Mouse (Mus musculus): ENCODE measurements around the gene Gstcd. TPM values are rescaled to one million over a fixed set of nuclear protein-coding genes. Genes with fewer than 3 reads are reported as not detected.

Gene Gstcd
- polyA plus RNA-seq, 1 experiment, result 2.2 TPM

GRCm38 (mm10) chr3:133092274-133092853 lies 531 bp upstream of the Gstcd start:
- Histone ChIP-seq H3K36me3 (ENCODE audit: control insufficient read depth, insufficient read depth, low read length) (peaks cover under 1% of the 10 kb centered on the region; the same call in 1 of the 2 replicates), H3K4me3 (ENCODE audit: low read depth, low read length) (peak overlapping the region; percentile 91), H3K27ac (ENCODE audit: insufficient read depth, low read depth, low read length) (peak overlapping the region; percentile 89), H3K27me3 (ENCODE audit: control insufficient read depth, insufficient read depth, low read length) (no peaks in the 10 kb centered on the region), H3K4me1 (ENCODE audit: control insufficient read depth, insufficient read depth, insufficient read length, low read length) (0 out of 2 replicates have a peak, but pooled peaks cover 2% of the 10 kb centered on the region)
- under 1% methylated on average over 7 of the region's 7 CpGs for WGBS
- no peak for TF ChIP-seq POLR2A (IDR thresholded peaks at IDR 0.05; ENCODE audit: low read depth, low read length)
- TF ChIP-seq CTCF (IDR thresholded peaks at IDR 0.05; ENCODE audit: extremely low read depth, insufficient read length, insufficient replicate concordance, low read depth, low read length), result no peak

- WGBS, result under 1% methylated on average over 44 of the region's 44 CpGs
- H3K27ac ChIP-seq (ENCODE audit: insufficient read depth, low read depth, low read length), result peak overlapping the region; percentile 62; the same call in 1 of the 2 replicates
- TF ChIP-seq CTCF (IDR thresholded peaks at IDR 0.05; ENCODE audit: extremely low read depth, insufficient read length, insufficient replicate concordance, low read depth, low read length), result no peak
- no peak for TF ChIP-seq POLR2A (IDR thresholded peaks at IDR 0.05; ENCODE audit: low read depth, low read length)
These were observed 641 bp downstream of the Gstcd start for GRCm38 (mm10) chr3:133091121-133091663.

DNA sequence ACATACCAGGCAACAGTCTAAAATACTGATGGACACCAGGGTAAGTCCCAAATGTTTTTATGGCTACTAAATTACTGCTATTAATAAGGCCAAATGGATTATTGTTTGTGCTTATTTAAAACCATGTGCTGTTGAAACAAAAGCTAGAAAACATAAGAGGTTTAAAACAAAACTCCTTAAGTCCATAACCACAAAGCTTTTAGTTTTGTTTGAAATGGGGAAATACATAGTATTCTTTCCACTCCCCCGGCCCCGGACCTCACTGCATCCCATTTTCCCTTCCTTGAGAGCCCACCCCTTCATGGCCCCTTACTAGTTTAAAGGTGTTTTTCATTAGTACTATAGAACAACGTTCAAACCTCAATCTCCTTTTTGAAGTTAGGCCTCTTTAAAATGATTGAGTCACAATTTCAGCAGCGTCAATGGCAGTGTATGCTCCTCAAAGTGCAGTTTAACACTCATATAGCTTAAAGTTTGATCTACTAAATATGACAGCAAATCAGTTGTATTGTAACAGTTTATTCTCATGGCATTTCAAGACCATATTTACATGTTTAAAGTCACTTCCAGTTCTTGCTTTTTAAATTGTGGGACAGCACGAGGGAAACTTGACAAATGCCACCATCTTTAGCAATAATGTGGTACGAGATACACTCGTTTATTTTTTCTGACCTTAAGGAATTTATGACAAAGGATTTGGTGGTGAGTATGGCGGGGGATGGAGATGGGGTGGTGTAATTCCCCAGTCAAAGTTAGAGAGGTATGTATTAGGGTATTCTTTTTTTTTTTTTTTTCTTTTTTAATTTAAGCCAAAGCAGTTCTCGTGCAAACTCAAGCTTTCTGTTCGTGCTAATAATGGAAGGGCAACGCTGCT lies 1.3 kb downstream of the Gstcd start:
- 6% methylated on average over 11 of the region's 11 CpGs for WGBS
- no peak for TF ChIP-seq POLR2A (IDR thresholded peaks at IDR 0.05; ENCODE audit: low read depth, low read length)
- TF ChIP-seq CTCF (IDR thresholded peaks at IDR 0.05; ENCODE audit: extremely low read depth, insufficient read length, insufficient replicate concordance, low read depth, low read length), result no peak
- no peaks in the 10 kb centered on the region for H3K27me3 ChIP-seq (ENCODE audit: control insufficient read depth, insufficient read depth, low read length)
- no peak overlapping the region for H3K27ac ChIP-seq (ENCODE audit: insufficient read depth, low read depth, low read length)
- H3K4me3 ChIP-seq (ENCODE audit: low read depth, low read length), result peak overlapping the region; percentile 91; the same call in 1 of the 2 replicates
- no peaks in the 10 kb centered on the region for H3K36me3 ChIP-seq (ENCODE audit: control insufficient read depth, insufficient read depth, low read length)
- 0 out of 2 replicates have a peak, but pooled peaks cover 2% of the 10 kb centered on the region for H3K4me1 ChIP-seq (ENCODE audit: control insufficient read depth, insufficient read depth, insufficient read length, low read length)

More at GRCm38 (mm10) chr3:133091121-133091663, 641 bp downstream of the Gstcd start:
- Histone ChIP-seq H3K4me3 (ENCODE audit: low read depth, low read length) (peak overlapping the region; percentile 91), H3K27me3 (ENCODE audit: control insufficient read depth, insufficient read depth, low read length) (no peaks in the 10 kb centered on the region), H3K4me1 (ENCODE audit: control insufficient read depth, insufficient read depth, insufficient read length, low read length) (0 out of 2 replicates have a peak, but pooled peaks cover 2% of the 10 kb centered on the region), H3K36me3 (ENCODE audit: control insufficient read depth, insufficient read depth, low read length) (no peaks in the 10 kb centered on the region; the same call in 1 of the 2 replicates)

DNA sequence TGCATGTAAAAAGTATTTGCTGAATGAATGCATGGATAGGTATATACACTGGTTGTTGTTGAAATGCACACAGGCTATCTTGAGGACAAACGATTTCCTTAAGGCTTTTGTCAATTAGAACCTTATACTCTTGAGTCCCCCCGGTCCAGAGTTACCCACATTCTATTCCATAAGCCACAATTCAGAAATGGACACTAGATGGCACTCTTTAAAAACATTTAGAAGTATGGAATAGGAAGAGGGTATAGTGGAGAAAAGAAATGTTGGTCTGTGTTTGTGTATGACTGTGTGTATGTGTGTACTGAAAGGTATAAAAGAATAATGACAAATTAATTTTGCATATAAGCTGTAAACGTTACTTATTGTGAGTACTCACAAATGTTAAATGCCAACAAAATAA lies 6.0 kb downstream of the Gstcd start:
- TF ChIP-seq POLR2A (IDR thresholded peaks at IDR 0.05; ENCODE audit: low read depth, low read length) (no peak), CTCF (IDR thresholded peaks at IDR 0.05; ENCODE audit: extremely low read depth, insufficient read length, insufficient replicate concordance, low read depth, low read length) (no peak)
- Histone ChIP-seq H3K4me3 (ENCODE audit: low read depth, low read length) (no peak overlapping the region), H3K27ac (ENCODE audit: insufficient read depth, low read depth, low read length) (no peak overlapping the region), H3K4me1 (ENCODE audit: control insufficient read depth, insufficient read depth, insufficient read length, low read length) (no peaks in the 10 kb centered on the region), H3K27me3 (ENCODE audit: control insufficient read depth, insufficient read depth, low read length) (no peaks in the 10 kb centered on the region), H3K36me3 (ENCODE audit: control insufficient read depth, insufficient read depth, low read length) (peaks cover 14% of the 10 kb centered on the region)
- 36% methylated on average over 3 of the region's 3 CpGs for WGBS

DNA sequence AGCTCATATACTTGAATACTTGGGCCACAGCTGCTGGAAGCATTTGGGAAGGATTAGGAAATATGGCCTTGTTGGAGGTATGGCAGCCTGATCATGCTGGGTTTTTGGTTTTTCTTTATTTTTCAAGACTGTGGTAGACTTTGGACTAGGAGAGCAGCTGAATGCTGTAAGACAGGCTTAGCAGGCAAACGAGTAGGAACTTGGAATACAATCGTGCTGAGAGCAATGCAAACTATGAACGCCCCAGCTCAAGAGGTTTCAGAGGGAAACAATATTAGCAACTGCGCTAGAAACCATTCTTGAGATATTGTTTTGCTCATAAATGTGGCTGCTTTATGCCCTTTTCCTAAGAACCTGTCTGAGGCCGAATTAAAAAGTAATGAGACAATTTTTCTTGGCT lies 9.1 kb downstream of the Gstcd start:
- H3K36me3 ChIP-seq (ENCODE audit: control insufficient read depth, insufficient read depth, low read length), result peaks cover 17% of the 10 kb centered on the region
- H3K27ac ChIP-seq (ENCODE audit: insufficient read depth, low read depth, low read length), result no peak overlapping the region
- no peaks in the 10 kb centered on the region for H3K27me3 ChIP-seq (ENCODE audit: control insufficient read depth, insufficient read depth, low read length)
- no peak for TF ChIP-seq CTCF (IDR thresholded peaks at IDR 0.05; ENCODE audit: extremely low read depth, insufficient read length, insufficient replicate concordance, low read depth, low read length)
- no peak for TF ChIP-seq POLR2A (IDR thresholded peaks at IDR 0.05; ENCODE audit: low read depth, low read length)
- H3K4me3 ChIP-seq (ENCODE audit: low read depth, low read length), result no peak overlapping the region
- H3K4me1 ChIP-seq (ENCODE audit: control insufficient read depth, insufficient read depth, insufficient read length, low read length), result no peaks in the 10 kb centered on the region
- 78% methylated on average over 5 of the region's 5 CpGs for WGBS

- Histone ChIP-seq H3K4me1 (ENCODE audit: control insufficient read depth, insufficient read depth, insufficient read length, low read length) (no peaks in the 10 kb centered on the region), H3K4me3 (ENCODE audit: low read depth, low read length) (no peak overlapping the region), H3K27ac (ENCODE audit: insufficient read depth, low read depth, low read length) (no peak overlapping the region), H3K27me3 (ENCODE audit: control insufficient read depth, insufficient read depth, low read length) (no peaks in the 10 kb centered on the region), H3K36me3 (ENCODE audit: control insufficient read depth, insufficient read depth, low read length) (peaks cover 5% of the 10 kb centered on the region)
- no peak for TF ChIP-seq CTCF (IDR thresholded peaks at IDR 0.05; ENCODE audit: extremely low read depth, insufficient read length, insufficient replicate concordance, low read depth, low read length)
- TF ChIP-seq POLR2A (IDR thresholded peaks at IDR 0.05; ENCODE audit: low read depth, low read length), result no peak
- 87% methylated on average over 10 of the region's 10 CpGs for WGBS
These were observed 16.3 kb downstream of the Gstcd start for GRCm38 (mm10) chr3:133075560-133075959.

- no peaks in the 10 kb centered on the region for H3K4me1 ChIP-seq (ENCODE audit: control insufficient read depth, insufficient read depth, insufficient read length, low read length)
- no peaks in the 10 kb centered on the region for H3K27me3 ChIP-seq (ENCODE audit: control insufficient read depth, insufficient read depth, low read length)
- H3K36me3 ChIP-seq (ENCODE audit: control insufficient read depth, insufficient read depth, low read length), result peaks cover 3% of the 10 kb centered on the region; the same call in 1 of the 2 replicates
- WGBS, result 80% methylated on average over 2 of the region's 2 CpGs
- no peak overlapping the region for H3K4me3 ChIP-seq (ENCODE audit: low read depth, low read length)
- H3K27ac ChIP-seq (ENCODE audit: insufficient read depth, low read depth, low read length), result no peak overlapping the region
- TF ChIP-seq POLR2A (IDR thresholded peaks at IDR 0.05; ENCODE audit: low read depth, low read length), result no peak
- no peak for TF ChIP-seq CTCF (IDR thresholded peaks at IDR 0.05; ENCODE audit: extremely low read depth, insufficient read length, insufficient replicate concordance, low read depth, low read length)
These were observed 39.8 kb downstream of the Gstcd start for GRCm38 (mm10) chr3:133052068-133052467.

Measured in small intestine, adult 2 months (tissue).